Mouse (Mus musculus): Measurements from ENCODE around the gene Gdf5. TPM values are rescaled to one million over a fixed set of nuclear protein-coding genes. Genes with fewer than 3 reads are reported as not detected.
"Not testable (repeated sequence)": the region's sequence is repeated elsewhere in the genome, so short reads cannot be mapped to it uniquely, and the experiment has no call there.

The Gdf5 gene
- polyA plus RNA-seq, 1 experiment: 0.21 TPM

DNA sequence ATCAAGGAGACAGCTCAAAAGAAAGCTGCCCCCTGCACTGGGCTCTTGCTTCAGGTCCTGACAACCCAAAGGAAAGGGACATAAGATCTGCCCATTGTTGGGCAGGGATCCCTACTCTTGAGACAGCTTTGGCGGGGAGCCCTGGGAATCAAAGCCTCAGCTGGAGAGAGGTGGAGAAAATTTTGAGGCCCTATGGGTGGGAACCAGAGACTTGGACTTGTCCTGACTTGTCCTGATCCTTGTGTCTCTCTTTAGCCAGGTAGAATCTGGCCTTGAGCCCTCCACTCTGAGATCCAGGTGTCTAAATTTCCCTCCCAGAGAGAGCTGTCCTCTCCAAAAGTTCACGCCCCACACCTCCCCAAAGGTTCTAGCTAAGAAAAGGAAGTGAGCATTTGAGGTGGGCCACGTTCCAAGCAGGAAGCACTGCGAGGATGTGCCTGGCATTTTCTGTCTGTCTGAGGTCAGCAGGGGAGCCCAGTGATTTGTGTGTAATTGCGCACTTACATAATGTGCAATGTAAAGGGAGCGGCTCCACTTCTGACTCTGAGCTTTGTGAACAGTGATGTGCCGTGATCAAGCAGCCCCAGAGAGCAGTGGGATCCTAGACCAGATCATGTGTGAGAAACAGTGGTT lies 5.2 kb downstream of the Gdf5 start:
- WGBS: 59% methylated on average over 7 of the region's 7 CpGs
- DNase-seq: no peak
- TF ChIP-seq POLR2A (IDR thresholded peaks at IDR 0.05; ENCODE audit: borderline replicate concordance, insufficient read depth, low read length) (no peak), CTCF (IDR thresholded peaks at IDR 0.05; ENCODE audit: borderline replicate concordance, insufficient read depth, low read depth, low read length) (no peak)
- no peaks in the 10 kb centered on the region for H3K4me1 ChIP-seq (ENCODE audit: control insufficient read depth, insufficient read depth, low read length)
- H3K4me3 ChIP-seq (replicated peaks; ENCODE audit: insufficient read depth, low read depth, low read length): no peak overlapping the region
- H3K27ac ChIP-seq (ENCODE audit: insufficient read depth, low read length): no peak overlapping the region
- H3K27me3 ChIP-seq (ENCODE audit: control insufficient read depth, insufficient read depth, low read length): no peaks in the 10 kb centered on the region

DNA sequence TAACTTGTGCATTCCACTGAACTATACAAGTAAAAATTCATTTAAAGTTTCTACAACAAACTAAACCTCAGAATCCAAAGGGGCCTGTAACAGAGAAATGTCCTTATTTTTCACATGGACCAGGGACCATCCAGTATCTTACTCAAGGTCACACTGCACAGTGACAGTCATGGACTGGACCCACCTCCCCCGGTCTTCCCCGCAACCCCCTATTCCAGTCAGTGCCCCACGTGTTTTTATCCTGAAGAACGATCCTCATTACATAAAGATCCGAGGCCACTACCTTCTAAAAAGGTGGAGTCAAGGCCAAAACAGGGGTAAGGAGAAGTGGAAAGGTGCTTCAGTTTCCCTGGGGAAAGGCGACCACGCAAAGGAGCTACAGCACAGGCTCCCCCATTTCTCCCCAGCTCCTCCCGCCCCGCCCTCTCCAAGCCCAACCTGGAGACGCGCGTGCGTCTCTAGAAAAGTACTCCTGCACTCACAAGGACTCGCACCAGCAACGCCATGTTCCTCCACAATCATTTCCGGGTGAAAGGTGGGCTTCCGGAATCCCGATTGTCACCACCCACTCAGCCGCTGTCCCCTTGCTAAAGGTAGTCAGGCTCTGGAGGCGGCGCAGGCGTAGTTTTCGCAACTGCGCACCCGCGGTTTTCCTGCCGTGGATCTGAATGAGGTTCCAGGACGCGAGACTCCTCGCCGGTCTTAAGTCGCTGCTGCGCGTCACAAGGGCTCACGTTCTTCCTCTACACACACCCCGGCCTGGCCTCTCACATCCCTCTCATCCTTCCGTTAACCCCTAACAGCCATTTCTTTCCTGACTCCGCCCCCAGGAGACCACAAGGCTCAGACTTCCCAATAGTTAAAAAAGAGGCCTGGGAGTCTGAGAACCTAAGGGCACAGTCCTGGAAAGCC lies 15.4 kb downstream of the Gdf5 start, which contains the start of gene Uqcc1:
Uqcc1 (minus strand) TSS at position 780 of the 912 bp plus-strand sequence.
- no peaks in the 10 kb centered on the region for H3K27me3 ChIP-seq (ENCODE audit: control insufficient read depth, insufficient read depth, low read length)
- peaks cover 3% of the 10 kb centered on the region; the same call in 1 of the 2 replicates for H3K4me1 ChIP-seq (ENCODE audit: control insufficient read depth, insufficient read depth, low read length)
- peak within 1 kb of the TSS; percentile 71 for H3K27ac ChIP-seq (ENCODE audit: insufficient read depth, low read length)
- peak; percentile 92 to 94 for DNase-seq
- peak within 1 kb of the TSS; percentile 93 for H3K4me3 ChIP-seq (replicated peaks; ENCODE audit: insufficient read depth, low read depth, low read length)
- WGBS: under 1% methylated on average over 38 of the region's 38 CpGs
- TF ChIP-seq POLR2A (IDR thresholded peaks at IDR 0.05; ENCODE audit: borderline replicate concordance, insufficient read depth, low read length) (peak; percentile 73; the same call in 1 of the 2 replicates), CTCF (IDR thresholded peaks at IDR 0.05; ENCODE audit: borderline replicate concordance, insufficient read depth, low read depth, low read length) (no peak)

DNA sequence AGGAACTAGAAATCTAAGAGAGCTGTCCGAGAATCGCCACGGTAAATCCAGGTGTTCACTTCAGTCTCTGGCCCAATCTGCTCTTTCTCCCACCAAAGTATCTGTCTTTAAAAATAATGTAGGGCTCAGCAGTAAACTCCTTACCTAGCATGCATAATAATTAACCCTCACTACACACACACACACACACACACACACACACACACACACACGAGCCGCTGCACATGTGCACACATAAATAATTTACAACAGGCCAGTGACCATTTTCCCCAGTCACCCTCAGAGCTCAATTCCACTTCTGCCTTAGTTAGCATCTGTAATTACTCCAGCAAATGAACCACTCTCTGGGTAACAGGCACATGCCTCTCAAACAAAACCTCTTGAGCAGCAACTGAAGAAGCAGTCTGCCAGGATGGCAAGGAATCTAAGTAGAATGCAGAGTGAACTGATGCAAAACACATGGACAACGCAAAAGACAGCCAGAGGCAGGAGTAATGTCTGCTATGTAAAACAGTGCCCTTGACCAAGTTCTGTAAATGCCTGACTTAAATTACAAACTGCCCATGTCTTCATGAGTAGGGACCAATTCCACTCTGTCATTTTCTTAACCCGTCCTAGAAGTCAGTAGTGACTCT lies 16.3 kb downstream of the Gdf5 start:
- peaks cover 3% of the 10 kb centered on the region; the same call in 1 of the 2 replicates for H3K4me1 ChIP-seq (ENCODE audit: control insufficient read depth, insufficient read depth, low read length)

DNA sequence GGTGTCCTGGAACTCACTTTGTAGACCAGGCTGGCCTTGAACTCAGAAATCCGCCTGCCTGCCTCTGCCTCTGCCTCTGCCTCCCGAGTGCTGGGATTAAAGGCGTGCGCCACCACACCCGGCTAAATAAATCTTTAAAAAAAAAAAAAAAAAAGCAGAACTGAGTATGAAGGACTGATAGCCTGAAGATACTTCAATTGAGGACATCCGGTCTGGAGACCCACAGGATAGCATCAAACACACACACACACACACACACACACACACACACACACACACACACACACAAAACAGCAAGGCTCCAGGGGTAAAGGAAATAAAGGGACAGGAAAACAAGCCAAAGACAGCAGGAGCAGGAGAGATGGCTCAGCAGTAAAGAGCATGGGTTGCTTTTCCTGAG lies 20.0 kb downstream of the Gdf5 start:
- H3K27ac ChIP-seq (ENCODE audit: insufficient read depth, low read length); H3K27me3 ChIP-seq (ENCODE audit: control insufficient read depth, insufficient read depth, low read length); H3K4me1 ChIP-seq (ENCODE audit: control insufficient read depth, insufficient read depth, low read length); DNase-seq; H3K4me3 ChIP-seq (replicated peaks; ENCODE audit: insufficient read depth, low read depth, low read length): not testable (repeated sequence)
- 94% methylated on average over 6 of the region's 6 CpGs for WGBS

More for the DNA sequence above, 16.3 kb downstream of the Gdf5 start:
- no peak overlapping the region for H3K27ac ChIP-seq (ENCODE audit: insufficient read depth, low read length)
- no peak for TF ChIP-seq CTCF (IDR thresholded peaks at IDR 0.05; ENCODE audit: borderline replicate concordance, insufficient read depth, low read depth, low read length)
- TF ChIP-seq POLR2A (IDR thresholded peaks at IDR 0.05; ENCODE audit: borderline replicate concordance, insufficient read depth, low read length): no peak
- H3K27me3 ChIP-seq (ENCODE audit: control insufficient read depth, insufficient read depth, low read length): no peaks in the 10 kb centered on the region
- no peak for DNase-seq
- H3K4me3 ChIP-seq (replicated peaks; ENCODE audit: insufficient read depth, low read depth, low read length): peak overlapping the region; percentile 14
- WGBS: 77% methylated on average over 7 of the region's 7 CpGs

DNA sequence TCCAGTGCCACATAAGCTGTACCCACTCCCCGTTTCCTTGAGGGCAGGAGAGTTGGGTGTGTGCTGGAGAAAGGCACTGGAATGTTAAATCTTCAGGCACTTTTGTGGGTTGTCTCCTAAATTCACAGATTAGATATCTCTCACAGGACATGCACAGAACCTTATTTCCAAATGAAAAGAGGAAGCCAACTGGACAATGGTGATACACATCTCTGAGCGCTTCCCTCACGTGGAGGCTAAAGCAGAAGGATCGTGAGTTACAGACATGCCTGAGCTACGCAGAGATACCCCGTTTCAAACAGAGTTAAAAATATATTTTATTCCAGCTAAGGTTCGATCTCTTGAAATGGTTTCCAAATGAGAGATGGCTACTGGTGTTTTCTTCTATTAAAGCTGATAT lies 22.0 kb downstream of the Gdf5 start:
- DNase-seq: no peak
- H3K4me3 ChIP-seq (replicated peaks; ENCODE audit: insufficient read depth, low read depth, low read length): no peak overlapping the region
- WGBS: 97% methylated on average over 7 of the region's 7 CpGs
- no peaks in the 10 kb centered on the region for H3K4me1 ChIP-seq (ENCODE audit: control insufficient read depth, insufficient read depth, low read length)
- H3K27ac ChIP-seq (ENCODE audit: insufficient read depth, low read length): no peak overlapping the region
- TF ChIP-seq POLR2A (IDR thresholded peaks at IDR 0.05; ENCODE audit: borderline replicate concordance, insufficient read depth, low read length) (no peak), CTCF (IDR thresholded peaks at IDR 0.05; ENCODE audit: borderline replicate concordance, insufficient read depth, low read depth, low read length) (no peak)
- no peaks in the 10 kb centered on the region for H3K27me3 ChIP-seq (ENCODE audit: control insufficient read depth, insufficient read depth, low read length)

DNA sequence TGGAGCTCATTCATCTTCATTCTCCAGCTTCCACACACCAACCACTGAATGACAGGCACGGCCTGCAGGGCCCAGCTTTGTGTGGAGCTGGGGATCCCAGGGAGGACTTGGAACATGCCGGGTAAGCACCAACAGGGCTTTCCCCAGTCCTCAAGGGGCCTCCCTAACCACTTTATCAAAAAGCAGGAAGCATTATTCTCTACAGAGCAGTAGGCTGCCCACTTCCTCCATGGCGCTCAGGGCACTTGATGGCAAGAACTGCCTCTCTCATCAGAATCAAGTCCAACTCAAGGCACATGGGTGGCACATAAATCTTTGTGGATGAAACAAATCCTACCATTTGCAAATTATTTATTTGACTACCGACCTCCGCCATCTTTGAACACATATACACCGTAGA lies 30.5 kb downstream of the Gdf5 start:
- WGBS: 88% methylated on average over 6 of the region's 6 CpGs
- no peak for TF ChIP-seq CTCF (IDR thresholded peaks at IDR 0.05; ENCODE audit: borderline replicate concordance, insufficient read depth, low read depth, low read length)
- no peak for TF ChIP-seq POLR2A (IDR thresholded peaks at IDR 0.05; ENCODE audit: borderline replicate concordance, insufficient read depth, low read length)
- no peak for DNase-seq
- Histone ChIP-seq H3K4me3 (replicated peaks; ENCODE audit: insufficient read depth, low read depth, low read length) (no peak overlapping the region), H3K27me3 (ENCODE audit: control insufficient read depth, insufficient read depth, low read length) (no peaks in the 10 kb centered on the region), H3K27ac (ENCODE audit: insufficient read depth, low read length) (no peak overlapping the region), H3K4me1 (ENCODE audit: control insufficient read depth, insufficient read depth, low read length) (no peaks in the 10 kb centered on the region)

DNA sequence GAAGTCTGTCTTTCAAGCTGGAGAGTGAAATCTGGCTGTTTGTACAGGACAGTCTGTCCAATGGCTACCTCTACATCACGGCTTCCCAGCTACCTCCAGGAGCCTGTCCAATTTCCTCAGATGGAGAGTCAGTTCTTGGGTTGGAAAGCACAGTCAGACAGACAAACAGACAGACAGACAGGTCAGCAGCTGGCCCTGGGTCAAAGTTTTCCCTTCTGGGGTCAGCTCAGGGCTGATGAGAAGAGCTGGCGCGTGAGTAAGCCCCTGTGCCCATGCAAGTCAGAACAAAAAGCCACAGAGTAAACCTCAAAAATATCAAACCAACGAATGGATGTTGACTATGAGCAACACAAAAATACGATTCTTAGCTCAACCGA lies 41.5 kb downstream of the Gdf5 start:
- no peak overlapping the region for H3K4me3 ChIP-seq (replicated peaks; ENCODE audit: insufficient read depth, low read depth, low read length)
- DNase-seq: no peak
- no peak overlapping the region for H3K27ac ChIP-seq (ENCODE audit: insufficient read depth, low read length)
- TF ChIP-seq CTCF (IDR thresholded peaks at IDR 0.05; ENCODE audit: borderline replicate concordance, insufficient read depth, low read depth, low read length) (no peak), POLR2A (IDR thresholded peaks at IDR 0.05; ENCODE audit: borderline replicate concordance, insufficient read depth, low read length) (no peak)
- peaks cover 16% of the 10 kb centered on the region for H3K4me1 ChIP-seq (ENCODE audit: control insufficient read depth, insufficient read depth, low read length)
- no peaks in the 10 kb centered on the region for H3K27me3 ChIP-seq (ENCODE audit: control insufficient read depth, insufficient read depth, low read length)
- 61% methylated on average over 6 of the region's 6 CpGs for WGBS

Data from cerebellum, adult 2 months (tissue).